Mouse (Mus musculus) intestine, postnatal 0 days (tissue): ENCODE measurements around the gene Rhbdd2. TPM values are rescaled to one million over a fixed set of nuclear protein-coding genes. Genes with fewer than 3 reads are reported as not detected.
A peak's percentile ranks its signal among the peaks of the same experiment; 100 is the strongest.

ENCODE experiments used
- ATAC-seq: fragments of 200-750 bp; cut with Nextera tagmentation; 2 replicates; pipeline ENCODE4 v1.8.0; 2017; ENCODE audit warnings: mild to moderate bottlenecking, moderate TSS enrichment, moderate library complexity
- H3K27ac ChIP-seq: fragments of 300-500 bp; sonication (generic); 2 replicates; pipeline ENCODE4 v1.5.1; 2014; ENCODE audit warnings: mild to moderate bottlenecking, low read depth, low read length, moderate library complexity
- H3K27me3 ChIP-seq: fragments of 300-500 bp; sonication (generic); replicated peaks from 2 replicates; pipeline ENCODE4 v1.6.1; 2014; ENCODE audit warnings: low read length, mixed read lengths; ENCODE audit not compliant: control insufficient read depth, insufficient read depth
- H3K36me3 ChIP-seq: fragments of 300-500 bp; sonication (generic); 2 replicates; pipeline ENCODE4 v1.6.1; 2014; ENCODE audit warnings: mild to moderate bottlenecking, moderate library complexity; ENCODE audit not compliant: control insufficient read depth, insufficient read depth
- H3K4me1 ChIP-seq: fragments of 300-500 bp; sonication (generic); replicated peaks from 2 replicates; pipeline ENCODE4 v1.6.1; 2014; ENCODE audit warnings: antibody characterized with exemption, low read length, mixed read lengths; ENCODE audit not compliant: control insufficient read depth, insufficient read depth
- H3K4me2 ChIP-seq: fragments of 300-500 bp; sonication (generic); replicated peaks from 2 replicates; pipeline ENCODE4 v1.6.1; 2014; ENCODE audit warnings: low read depth, mild to moderate bottlenecking, moderate library complexity
- H3K4me3 ChIP-seq: fragments of 300-500 bp; sonication (generic); 2 replicates; pipeline ENCODE4 v1.5.1; 2014; ENCODE audit warnings: low read depth, low read length
- H3K9ac ChIP-seq: fragments of 300-500 bp; sonication (generic); 2 replicates; pipeline ENCODE4 v1.6.1; 2014; ENCODE audit warnings: mild to moderate bottlenecking, low read depth, low read length
- H3K9me3 ChIP-seq: fragments of 300-500 bp; sonication (generic); 2 replicates; pipeline ENCODE4 v1.6.1; 2016; ENCODE audit warnings: mixed run types; ENCODE audit not compliant: control insufficient read depth
- CTCF ChIP-seq: sonication (generic); IDR thresholded peaks from 2 replicates; pipeline ENCODE4 v1.5.1; 2016; ENCODE audit warnings: low read depth, mild to moderate bottlenecking, control low read depth, antibody characterized with exemption, moderate library complexity
- WGBS: fragments of 180-500 bp; shearing (Covaris S2); extraction: QIAGEN DNeasy Blood & Tissue Kit; methylation state at CpG from one replicate; pipeline ENCODE4 v1.1.7; 2014; 5-methylcytosine and 5-hydroxymethylcytosine counted together
- polyA plus RNA-seq: library from polyadenylated mRNA; unstranded; fragments of >200 nt; fragmentation: Nextera tagmentation; extraction: Ambion mirVana; gene quantifications from 2 replicates; pipeline ENCODE4 v1.2.1, GENCODE M21; 2015

Rhbdd2 gene
- polyA plus RNA-seq, 1 experiment from 2014 or later = 28.5 TPM

DNA sequence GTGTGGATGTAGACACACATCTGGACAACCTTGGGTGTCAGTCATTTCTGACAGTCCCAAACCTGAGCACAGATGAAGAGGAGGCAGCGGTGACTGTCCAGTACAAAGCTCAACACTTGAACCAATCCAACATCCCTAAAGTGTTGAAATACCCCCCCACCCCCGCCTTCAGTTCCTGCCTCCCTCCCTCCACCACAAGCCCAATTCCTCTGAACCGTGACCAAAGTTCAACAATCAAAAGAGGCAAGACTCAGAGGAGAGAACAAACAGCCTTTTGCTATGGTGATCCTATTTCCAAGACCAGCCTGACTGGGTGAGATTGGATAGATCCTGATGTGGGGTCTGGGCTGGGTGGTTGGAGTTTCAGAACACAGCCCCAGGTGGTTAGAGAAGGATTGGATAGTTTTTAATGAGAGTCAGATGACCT, 41.9 kb downstream of the Rhbdd2 start:
- TF ChIP-seq CTCF = no peak
- peak; percentile 66 for ATAC-seq
- H3K9ac ChIP-seq = no peak overlapping the region
- peaks cover 9% of the 10 kb centered on the region for H3K4me1 ChIP-seq
- H3K4me2 ChIP-seq = no peak overlapping the region
- no peak overlapping the region for H3K4me3 ChIP-seq
- no peaks in the 10 kb centered on the region for H3K27me3 ChIP-seq
- no peaks in the 10 kb centered on the region for H3K9me3 ChIP-seq
- WGBS = 20% methylated on average over 3 of the region's 3 CpGs
- H3K36me3 ChIP-seq = no peaks in the 10 kb centered on the region
- H3K27ac ChIP-seq = no peak overlapping the region

- TF ChIP-seq CTCF = 0 out of 2 replicates have a peak, but pooled peaks have one; percentile 6
- no peak overlapping the region for H3K9ac ChIP-seq
- WGBS = 1% methylated on average over 11 of the region's 11 CpGs
- H3K27ac ChIP-seq = no peak overlapping the region
- no peaks in the 10 kb centered on the region for H3K27me3 ChIP-seq
- H3K4me2 ChIP-seq = peak overlapping the region; percentile 30; the same call in 1 of the 2 replicates
- H3K9me3 ChIP-seq = no peaks in the 10 kb centered on the region
- peaks cover 7% of the 10 kb centered on the region for H3K4me1 ChIP-seq
- H3K36me3 ChIP-seq = no peaks in the 10 kb centered on the region
- no peak overlapping the region for H3K4me3 ChIP-seq
- ATAC-seq = peak; percentile 86
Measured at GRCm38 (mm10) chr5:135674821-135675220, 42.4 kb downstream of the Rhbdd2 start.

DNA sequence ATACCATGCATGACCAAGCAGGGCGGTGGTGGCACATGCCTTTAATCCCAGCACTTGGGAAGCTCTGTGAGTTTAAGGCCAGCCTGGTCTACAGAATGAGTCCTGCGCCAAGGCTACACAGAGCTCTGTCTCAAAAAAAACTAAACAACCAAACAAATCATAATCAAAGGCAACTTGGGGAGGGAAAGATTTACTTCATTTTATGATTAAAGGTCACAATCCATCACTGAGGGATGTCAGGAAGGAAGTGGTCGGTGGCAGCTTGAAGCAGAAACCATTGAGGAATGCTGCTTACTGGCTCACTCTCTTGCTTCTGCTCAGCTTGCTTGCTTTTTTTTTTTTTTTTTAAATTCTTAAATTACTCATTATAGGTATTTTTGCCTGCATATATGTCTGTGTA, 44.3 kb downstream of the Rhbdd2 start:
- Histone ChIP-seq H3K27ac (no peak overlapping the region), H3K9ac (no peak overlapping the region), H3K9me3 (no peaks in the 10 kb centered on the region), H3K27me3 (no peaks in the 10 kb centered on the region), H3K4me2 (no peak overlapping the region), H3K4me3 (no peak overlapping the region), H3K4me1 (peaks cover 7% of the 10 kb centered on the region), H3K36me3 (no peaks in the 10 kb centered on the region)
- 75% methylated on average over 3 of the region's 3 CpGs for WGBS
- no peak for TF ChIP-seq CTCF
- ATAC-seq = no peak

GRCm38 (mm10) chr5:135677251-135677650, 44.8 kb downstream of the Rhbdd2 start:
- Histone ChIP-seq H3K36me3 (no peaks in the 10 kb centered on the region), H3K4me2 (no peak overlapping the region), H3K4me3 (no peak overlapping the region), H3K27me3 (no peaks in the 10 kb centered on the region), H3K9ac (no peak overlapping the region), H3K4me1 (peaks cover 7% of the 10 kb centered on the region), H3K9me3 (no peaks in the 10 kb centered on the region), H3K27ac (no peak overlapping the region)
- TF ChIP-seq CTCF = no peak
- WGBS = 81% methylated on average over 2 of the region's 2 CpGs
- no peak for ATAC-seq

- H3K4me3 ChIP-seq = no peak overlapping the region
- ATAC-seq = no peak
- peaks cover 7% of the 10 kb centered on the region; the same call in 1 of the 2 replicates for H3K4me1 ChIP-seq
- H3K36me3 ChIP-seq = no peaks in the 10 kb centered on the region
- H3K27me3 ChIP-seq = no peaks in the 10 kb centered on the region
- no peak for TF ChIP-seq CTCF
- no peaks in the 10 kb centered on the region for H3K9me3 ChIP-seq
- 86% methylated on average over 6 of the region's 6 CpGs for WGBS
- no peak overlapping the region for H3K9ac ChIP-seq
- H3K27ac ChIP-seq = no peak overlapping the region
- H3K4me2 ChIP-seq = no peak overlapping the region
Measured at GRCm38 (mm10) chr5:135678481-135678880, 46.1 kb downstream of the Rhbdd2 start.

DNA sequence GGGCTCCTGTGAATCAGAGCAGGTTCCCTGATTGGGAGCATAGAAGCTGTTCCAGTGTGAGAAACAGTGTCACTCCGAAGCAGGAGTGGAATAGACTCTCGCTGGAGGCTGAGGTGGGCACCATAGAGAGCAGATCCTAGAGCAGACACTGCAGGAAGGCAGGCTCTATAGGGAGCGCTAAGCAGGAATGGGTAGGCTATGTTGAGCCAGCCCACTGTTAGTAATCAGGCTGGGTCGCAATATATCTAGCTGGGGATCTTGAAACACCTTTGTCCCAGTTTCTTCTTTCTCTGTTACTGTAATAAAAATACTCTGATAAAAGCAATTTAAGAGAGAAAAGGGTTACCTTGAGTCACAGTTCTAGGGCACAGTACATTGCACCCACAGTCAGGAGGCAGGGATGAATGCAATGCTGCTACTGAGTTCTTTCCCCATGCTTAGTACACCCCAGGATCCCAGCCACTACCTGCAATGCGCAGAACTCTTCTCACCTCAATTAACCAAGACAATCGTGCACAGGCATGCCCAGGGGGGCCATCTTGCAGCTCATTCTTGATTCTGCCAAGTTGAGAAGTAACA, 48.6 kb downstream of the Rhbdd2 start:
- TF ChIP-seq CTCF = no peak
- Histone ChIP-seq H3K36me3 (no peaks in the 10 kb centered on the region), H3K4me3 (no peak overlapping the region), H3K27me3 (no peaks in the 10 kb centered on the region), H3K9me3 (no peaks in the 10 kb centered on the region), H3K9ac (no peak overlapping the region), H3K4me1 (no peaks in the 10 kb centered on the region), H3K4me2 (no peak overlapping the region), H3K27ac (peak overlapping the region; percentile 66)
- whole genome bisulfite sequencing = 50% methylated on average over 6 of the region's 6 CpGs
- ATAC-seq = peak; percentile 61

DNA sequence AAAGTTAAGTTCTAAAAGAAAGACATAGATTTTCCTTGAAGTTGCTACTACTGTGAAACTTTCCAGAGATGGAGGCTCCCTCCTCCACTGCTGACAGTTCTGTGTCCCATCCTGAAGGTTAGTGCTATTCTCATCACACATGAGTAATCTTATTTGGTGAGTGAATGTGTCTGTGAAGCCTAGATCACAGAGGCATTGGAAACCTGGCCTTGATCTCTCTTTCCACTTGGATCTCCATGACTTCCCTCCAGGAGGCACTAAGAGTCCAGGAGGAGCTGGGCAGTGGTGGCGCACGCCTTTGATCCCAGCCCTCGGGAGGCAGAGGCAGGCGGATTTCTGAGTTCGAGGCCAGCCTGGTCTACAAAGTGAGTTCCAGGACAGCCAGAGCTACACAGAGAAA, 49.6 kb downstream of the Rhbdd2 start:
- Histone ChIP-seq H3K4me2 (no peak overlapping the region), H3K4me1 (no peaks in the 10 kb centered on the region), H3K27ac (0 out of 2 replicates have a peak overlapping the region, but pooled peaks have one; percentile 66), H3K36me3 (no peaks in the 10 kb centered on the region), H3K27me3 (no peaks in the 10 kb centered on the region), H3K9me3 (no peaks in the 10 kb centered on the region), H3K4me3 (no peak overlapping the region), H3K9ac (no peak overlapping the region)
- ATAC-seq = no peak
- 95% methylated on average over 5 of the region's 5 CpGs for WGBS
- TF ChIP-seq CTCF = no peak
